ENCODE assay signal across 24 mouse cellular contexts in genomic region chr17:44542706-44543105, GRCm38 (mm10).
"Had no signal": no experiment of that assay in that cellular context is flagged by ENCODE, and none has a peak within 500 bp of the region (broad histone marks: within the 10 kb centered on the region; RNA-seq: fewer than 3 reads in every experiment).

No protein-coding gene starts in this region.

- H3K27me3 ChIP-seq: hindbrain, embryonic 12.5 days had no signal

- H3K9ac ChIP-seq: heart, embryonic 12.5 days; hindbrain, embryonic 12.5 days; hindbrain, embryonic 14.5 days; limb, embryonic 13.5 days; limb, embryonic 15.5 days had no signal

- H3K4me2 ChIP-seq: heart, embryonic 12.5 days; hindbrain, embryonic 12.5 days; hindbrain, embryonic 14.5 days; limb, embryonic 13.5 days; limb, embryonic 15.5 days had no signal

- H3K9me3 ChIP-seq: heart, embryonic 10.5 days; heart, embryonic 12.5 days; hindbrain, embryonic 10.5 days; hindbrain, embryonic 12.5 days; limb, embryonic 13.5 days; limb, embryonic 15.5 days had no signal

- DNase-seq: gastrocnemius, adult 2 months; gastrocnemius, postnatal 10 days; gastrocnemius, postnatal 25 days; heart, adult 18-20 months; heart, postnatal 10 days; heart, postnatal 4 days; kidney, adult 18-20 months; kidney, adult 8-10 months; kidney, postnatal 10 days; kidney, postnatal 25 days; kidney, postnatal 4 days; left cerebral cortex, postnatal 4 days had no signal

- H3K36me3 ChIP-seq: heart, embryonic 10.5 days; heart, embryonic 12.5 days; hindbrain, embryonic 10.5 days; hindbrain, embryonic 12.5 days; limb, embryonic 13.5 days; limb, embryonic 15.5 days had no signal

- ATAC-seq: hindbrain, embryonic 16.5 days; inflammation-experienced regulatory T-cells, adult 6 months; intestine, embryonic 16.5 days had no signal

- H3K27ac ChIP-seq: gastrocnemius, adult 2 months; heart, embryonic 10.5 days; hindbrain, embryonic 10.5 days; hindbrain, embryonic 12.5 days; hindbrain, embryonic 14.5 days; layer of hippocampus, adult 2 months; left cerebral cortex, adult 2 months; limb, embryonic 13.5 days; limb, embryonic 15.5 days had no signal

- H3K4me3 ChIP-seq: gastrocnemius, adult 2 months; heart, embryonic 10.5 days; heart, embryonic 12.5 days; hindbrain, embryonic 10.5 days; hindbrain, embryonic 12.5 days; layer of hippocampus, adult 2 months; left cerebral cortex, adult 2 months; limb, embryonic 13.5 days; limb, embryonic 15.5 days had no signal
